Mouse (Mus musculus) megakaryocyte, adult 5-6 weeks (primary cell): Measurements from ENCODE around the gene Kif2a. TPM values are rescaled to one million over a fixed set of nuclear protein-coding genes. Genes with fewer than 3 reads are reported as not detected.
A peak's percentile ranks its signal among the peaks of the same experiment; 100 is the strongest.
"Not testable (repeated sequence)": the region's sequence is repeated elsewhere in the genome, so short reads cannot be mapped to it uniquely, and the experiment has no call there.

ENCODE experiments used
- ATAC-seq: 2 replicates; pipeline ENCODE4 v1.8.0; 2016; ENCODE audit warnings: mild to moderate bottlenecking, inconsistent platforms; ENCODE audit not compliant: poor library complexity, severe bottlenecking
- total RNA-seq, 2 experiments: library from RNA; stranded (forward) in 1 of 2; stranded (reverse) in 1 of 2; fragments of 153-499, 151-499 nt in 1 of 2; fragments of 221-1000, 200-1000 nt in 1 of 2; gene quantifications; 2 replicates each; pipeline versions ENCODE4 v1.2.3 to v1.2.4; 2015 to 2017

Kif2a gene
- total RNA-seq, 2 experiments from 2014 or later: 20.9 to 49.5 TPM

DNA sequence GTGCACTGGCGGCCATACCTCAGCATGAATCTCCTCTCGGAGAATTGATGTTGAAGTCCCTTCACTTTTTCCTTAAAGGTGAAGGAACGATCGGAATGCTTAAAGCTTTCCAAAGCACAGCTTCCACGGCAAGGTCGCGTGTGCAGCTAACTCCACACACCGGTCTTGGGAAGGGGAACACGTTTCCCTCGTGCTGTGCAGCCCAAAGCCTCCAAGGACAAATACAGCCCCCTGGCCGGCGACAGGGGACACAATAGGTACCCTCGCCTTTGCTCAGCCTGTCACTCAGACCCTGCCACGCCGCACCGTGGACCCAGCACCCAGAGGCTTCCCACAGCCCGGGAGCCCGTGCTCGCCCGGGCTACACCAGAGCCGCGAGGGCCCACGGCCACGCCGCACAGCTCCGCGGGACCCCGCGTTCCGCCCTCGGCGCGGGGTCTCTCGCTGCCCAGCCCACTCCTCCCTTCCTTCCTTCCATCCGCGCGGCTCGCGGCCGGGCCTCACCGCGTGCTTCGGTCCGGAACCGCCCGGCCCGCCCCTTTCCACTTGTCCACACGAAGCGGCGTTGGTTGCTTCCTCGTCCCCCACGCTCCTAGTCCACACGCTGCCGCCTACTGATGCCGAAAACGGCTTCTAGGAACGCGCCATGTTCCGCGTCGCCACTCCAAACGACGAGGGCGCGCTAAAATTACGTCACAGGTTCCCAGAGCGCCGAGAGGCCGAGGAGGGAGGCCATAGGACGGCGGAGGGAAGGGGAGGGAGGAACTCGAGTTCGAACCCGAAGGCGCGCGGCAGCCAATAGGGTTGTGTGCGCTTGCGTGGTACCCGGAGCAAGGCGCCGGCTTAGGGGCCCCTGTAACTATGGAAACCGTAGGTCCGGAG is 85.4 kb downstream of the Kif2a start, which contains the start of gene Ipo11:
Gene Ipo11, minus strand, starts transcription at position 703 of the 882 bp plus-strand sequence.
- ATAC-seq: peak; percentile 98

- no peak for ATAC-seq
Observed at GRCm38 (mm10) chr13:106935871-106936255, 86.1 kb downstream of the Kif2a start.

DNA sequence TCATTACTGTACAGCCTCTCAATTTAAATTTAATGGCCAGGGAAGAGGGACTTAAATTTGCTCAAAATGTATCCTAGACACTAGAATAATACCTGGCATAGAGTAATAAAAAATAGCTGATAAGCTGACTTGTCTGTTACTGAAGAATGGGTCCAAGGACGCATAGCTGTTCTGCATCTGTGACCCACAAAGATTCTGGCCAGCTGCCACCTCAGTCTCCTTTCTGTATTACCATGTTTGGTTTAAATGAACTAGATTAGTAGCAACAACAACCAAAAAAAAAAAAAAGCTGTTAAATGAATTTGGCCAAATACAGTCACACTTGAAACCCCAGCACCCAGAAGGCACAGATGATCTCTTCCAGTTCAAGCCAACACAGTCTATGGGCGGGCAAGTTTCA is 92.7 kb downstream of the Kif2a start:
- ATAC-seq: no peak

DNA sequence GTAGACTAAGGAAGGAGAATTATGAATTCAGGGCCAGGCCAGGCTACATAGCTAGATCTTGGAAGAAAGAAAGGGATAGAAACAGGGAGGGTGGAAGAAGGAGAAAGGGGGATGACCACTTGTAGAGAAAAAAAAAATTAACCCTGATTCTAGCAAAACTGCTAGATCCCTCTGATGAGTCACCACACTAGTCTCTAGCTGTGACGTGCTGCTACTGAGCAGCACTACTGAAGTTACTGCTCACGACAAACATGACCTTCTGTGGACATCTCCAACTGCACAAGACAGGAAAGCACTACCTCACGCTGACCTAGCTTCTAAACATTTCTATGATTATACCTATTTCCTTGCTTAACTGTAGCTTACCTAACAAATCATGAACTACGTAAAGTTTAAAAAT is 93.6 kb downstream of the Kif2a start:
- no peak for ATAC-seq

DNA sequence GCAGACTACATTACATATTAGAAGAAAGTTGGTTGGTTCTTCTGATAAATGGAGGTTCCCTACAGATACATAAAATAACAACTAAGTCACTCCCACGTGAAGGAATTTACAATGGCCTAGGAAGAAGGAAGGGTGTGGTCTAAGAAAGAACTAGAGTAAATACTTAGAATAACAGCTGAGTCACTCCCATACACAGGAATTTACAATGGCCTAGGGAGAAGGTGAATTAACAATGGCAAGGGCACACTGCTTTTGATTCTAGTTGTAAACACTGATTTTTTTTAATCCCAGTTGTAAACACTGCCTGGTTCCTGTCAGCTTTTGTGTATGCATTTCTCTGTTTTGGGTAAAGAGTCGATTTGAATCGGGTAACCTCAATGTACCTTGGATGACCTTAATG is 96.0 kb downstream of the Kif2a start:
- not testable (repeated sequence) for ATAC-seq

DNA sequence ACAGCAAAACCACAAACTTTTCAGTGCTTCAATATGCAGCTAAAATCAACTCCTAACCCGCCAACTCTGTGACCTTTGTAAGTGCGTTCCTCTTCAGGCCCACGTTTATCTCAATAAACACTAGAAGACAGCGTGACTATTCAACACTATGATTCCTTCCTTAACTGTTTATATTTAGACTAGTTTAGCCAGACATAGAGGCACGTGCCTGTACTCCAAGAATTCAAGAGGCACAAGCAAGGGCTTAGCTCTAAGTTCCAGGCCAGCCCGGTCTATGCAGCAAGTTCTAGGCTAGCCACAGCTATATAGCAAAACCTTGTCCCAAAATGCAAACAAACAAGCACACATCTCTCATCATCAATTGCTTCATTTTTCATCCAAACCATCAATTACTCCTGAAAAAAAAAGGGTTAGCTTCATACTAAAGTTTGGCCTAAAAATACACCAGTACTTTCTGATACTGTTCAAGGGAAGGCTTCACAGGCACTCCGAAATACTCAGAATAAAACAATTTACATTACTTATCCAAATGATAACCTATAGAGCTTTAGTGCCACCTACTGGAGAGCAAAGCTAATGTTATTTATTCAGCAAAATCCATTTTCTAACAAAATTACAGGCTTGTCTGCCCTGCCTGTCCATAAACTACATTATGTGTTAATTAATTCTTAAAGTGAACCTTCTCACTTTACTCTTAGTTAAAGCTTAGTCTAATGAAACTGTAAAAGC is 103.4 kb downstream of the Kif2a start:
- peak; percentile 71 for ATAC-seq

GRCm38 (mm10) chr13:106913125-106913736 is 108.7 kb downstream of the Kif2a start:
- no peak for ATAC-seq

GRCm38 (mm10) chr13:106910096-106910495 is 111.8 kb downstream of the Kif2a start:
- no peak for ATAC-seq

Other genes starting within 250 kb of the Kif2a start
- 24.3 and 27.7 TPM in 2 replicates for gene Ipo11, start 85.2 kb downstream of the Kif2a start, total RNA-seq (2015)
- 18.3 and 19.0 TPM in 2 replicates for gene Ipo11, start 85.2 kb downstream of the Kif2a start, total RNA-seq (2017)
- gene Dimt1, start 75.0 kb downstream of the Kif2a start, total RNA-seq (2015): 12.7 and 18.6 TPM in 2 replicates
- gene Dimt1, start 75.0 kb downstream of the Kif2a start, total RNA-seq (2017): 5.7 and 14.6 TPM in 2 replicates